Mouse (Mus musculus): ENCODE measurements around the gene Gdf2. TPM values are rescaled to one million over a fixed set of nuclear protein-coding genes. Genes with fewer than 3 reads are reported as not detected.

Gene Gdf2
- total RNA-seq, 2 experiments from 2014 or later: not detected

DNA sequence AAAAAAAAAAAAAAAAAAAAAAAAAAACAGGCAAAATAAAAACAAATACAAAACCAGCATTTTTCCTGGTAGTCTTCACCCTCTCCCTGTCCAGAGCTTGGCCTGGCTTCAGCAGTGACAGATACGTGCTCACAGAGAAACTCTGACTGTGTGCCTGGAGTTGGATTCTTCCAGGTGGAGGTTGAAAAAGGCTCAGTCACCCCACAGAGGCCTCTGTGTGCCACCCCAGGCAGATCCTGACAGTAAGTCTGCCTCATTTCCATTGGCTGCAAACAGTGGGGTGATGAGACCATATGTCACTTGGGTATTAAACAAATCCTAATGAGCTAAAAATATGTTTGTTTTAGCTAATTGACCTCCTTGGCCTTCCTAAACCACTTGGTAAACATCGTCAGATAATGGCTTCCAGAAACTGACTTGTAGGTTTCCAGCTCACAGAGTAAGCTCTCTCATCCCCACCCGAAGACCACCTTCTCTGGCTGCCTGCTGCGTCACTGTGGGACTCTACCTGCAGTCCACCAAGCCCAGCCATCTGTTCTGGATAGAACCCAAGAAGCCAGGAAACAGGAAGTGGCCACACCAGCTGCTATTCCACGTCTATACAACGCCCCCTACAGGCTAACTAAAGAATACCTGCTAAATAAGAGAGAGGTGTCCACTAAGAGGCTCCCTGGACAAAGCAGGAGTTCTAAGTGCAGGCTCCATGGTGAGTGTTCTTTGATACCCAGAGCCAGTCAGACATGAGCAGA is 11.6 kb downstream of the Gdf2 start:
- no peak for ATAC-seq (replicated peaks; ENCODE audit: low FRiP score, poor library complexity, severe bottlenecking)

- no peak for ATAC-seq (replicated peaks; ENCODE audit: low FRiP score, poor library complexity, severe bottlenecking)
Observed at GRCm38 (mm10) chr14:33953761-33954160, 12.9 kb downstream of the Gdf2 start, which contains the start of gene Rbp3. Rbp3 (plus strand) TSS chr14:33954003.

DNA sequence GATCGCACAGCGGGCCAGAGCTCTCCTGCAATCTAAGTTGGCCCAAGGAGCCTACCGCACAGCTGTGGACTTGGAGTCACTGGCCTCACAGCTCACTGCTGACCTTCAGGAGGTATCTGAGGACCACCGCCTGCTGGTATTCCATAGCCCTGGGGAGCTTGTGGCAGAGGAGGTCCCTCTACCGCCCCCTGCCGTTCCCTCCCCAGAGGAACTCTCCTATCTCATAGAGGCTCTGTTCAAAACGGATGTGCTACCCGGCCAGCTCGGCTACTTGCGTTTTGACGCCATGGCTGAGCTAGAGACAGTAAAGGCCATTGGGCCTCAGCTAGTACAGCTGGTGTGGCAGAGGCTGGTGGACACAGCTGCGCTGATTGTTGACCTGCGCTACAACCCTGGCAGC is 15.2 kb downstream of the Gdf2 start:
- ATAC-seq (replicated peaks; ENCODE audit: low FRiP score, poor library complexity, severe bottlenecking): no peak

DNA sequence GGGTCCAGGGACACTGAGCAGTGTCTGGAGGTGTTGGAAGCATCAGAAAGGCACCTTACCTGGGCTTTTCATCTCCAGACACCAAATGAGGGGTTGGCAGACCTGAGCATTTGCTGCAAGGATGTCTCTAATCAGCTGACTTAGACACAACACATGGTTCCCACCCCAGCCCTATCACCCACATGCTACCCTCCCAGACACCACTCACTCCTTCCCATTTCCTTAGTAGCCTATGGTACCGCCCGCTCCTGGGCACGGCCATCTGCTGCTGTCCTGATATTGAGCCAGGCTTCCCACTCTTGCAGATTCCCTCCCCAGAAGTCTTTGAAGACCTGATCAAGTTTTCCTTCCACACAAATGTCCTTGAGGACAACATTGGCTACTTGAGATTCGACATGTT is 17.3 kb downstream of the Gdf2 start:
- ATAC-seq (replicated peaks; ENCODE audit: low FRiP score, poor library complexity, severe bottlenecking): no peak

- no peak for ATAC-seq (replicated peaks; ENCODE audit: low FRiP score, poor library complexity, severe bottlenecking)
Observed at GRCm38 (mm10) chr14:33958841-33959240, 18.0 kb downstream of the Gdf2 start.

DNA sequence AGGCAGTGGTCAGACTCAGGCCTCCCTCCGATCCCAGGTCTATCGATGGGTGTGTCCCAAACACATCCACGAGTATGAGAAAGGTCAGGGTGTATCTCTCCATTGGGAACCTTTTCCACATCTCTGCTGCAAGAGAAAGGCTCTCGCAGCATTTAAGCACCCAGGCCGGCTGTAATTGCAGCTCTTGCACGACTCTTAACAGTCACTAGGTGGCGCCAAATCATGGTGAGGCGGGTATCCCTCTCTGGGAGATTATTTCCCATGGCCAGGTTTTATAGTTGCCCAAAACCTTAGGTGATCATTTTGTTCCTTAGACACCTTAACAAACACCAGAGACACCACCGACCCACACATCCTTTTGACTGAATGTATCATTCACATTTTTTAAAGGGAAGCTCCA is 18.5 kb downstream of the Gdf2 start:
- ATAC-seq (replicated peaks; ENCODE audit: low FRiP score, poor library complexity, severe bottlenecking): no peak

GRCm38 (mm10) chr14:33965675-33966074 is 24.8 kb downstream of the Gdf2 start:
- ATAC-seq (replicated peaks; ENCODE audit: low FRiP score, poor library complexity, severe bottlenecking): no peak

- no peak for ATAC-seq (replicated peaks; ENCODE audit: low FRiP score, poor library complexity, severe bottlenecking)
Observed at GRCm38 (mm10) chr14:33972679-33973078, 31.8 kb downstream of the Gdf2 start.

DNA sequence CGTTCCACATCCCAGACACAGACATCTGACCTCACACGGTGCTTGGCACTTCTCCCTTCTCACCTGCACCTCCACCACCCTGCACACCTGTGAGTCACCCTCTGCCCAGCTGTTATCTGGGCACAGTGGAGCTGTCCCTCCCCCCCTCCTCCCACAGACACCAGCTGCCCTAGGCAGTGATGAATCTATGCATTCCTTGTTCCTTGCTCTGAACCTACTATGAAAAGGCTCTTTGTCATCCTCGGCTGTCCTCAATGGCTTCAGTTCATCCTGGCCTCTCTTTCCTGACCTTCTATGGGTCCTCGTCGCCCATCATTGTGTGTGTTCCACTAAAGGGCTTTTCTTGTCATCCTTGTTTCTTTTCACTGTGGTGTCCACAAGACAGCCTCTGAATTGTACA is 33.9 kb downstream of the Gdf2 start:
- ATAC-seq (replicated peaks; ENCODE audit: low FRiP score, poor library complexity, severe bottlenecking): no peak

- no peak for ATAC-seq (replicated peaks; ENCODE audit: low FRiP score, poor library complexity, severe bottlenecking)
Observed at GRCm38 (mm10) chr14:33977748-33978147, 36.9 kb downstream of the Gdf2 start.

DNA sequence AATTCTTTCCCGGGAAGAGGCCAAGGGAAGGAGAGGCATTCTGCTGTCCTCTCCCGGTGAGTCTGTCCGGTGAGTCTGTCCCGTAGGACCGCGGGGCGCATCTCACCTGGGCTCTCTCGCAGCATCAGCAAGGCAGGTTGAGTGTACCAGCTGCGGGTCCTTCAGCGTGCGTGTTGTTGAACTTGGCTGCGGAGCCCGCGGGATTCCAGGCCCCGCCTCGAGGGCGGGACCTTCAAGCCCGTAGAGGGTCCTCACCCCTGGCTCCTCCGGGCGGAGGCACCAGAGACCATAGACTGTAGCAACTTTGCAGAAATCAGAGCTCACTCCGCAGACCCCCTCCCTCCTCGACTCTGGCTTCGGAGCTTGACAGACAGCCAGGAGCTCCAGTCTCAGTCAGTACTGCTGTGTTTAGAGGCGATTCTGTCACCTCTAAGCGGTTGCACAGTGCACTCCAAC is 37.8 kb downstream of the Gdf2 start, which contains the start of gene Zfp488:
Gene Zfp488, minus strand, starts transcription at position 161 of the 456 bp plus-strand sequence.
- no peak for ATAC-seq (replicated peaks; ENCODE audit: low FRiP score, poor library complexity, severe bottlenecking)

DNA sequence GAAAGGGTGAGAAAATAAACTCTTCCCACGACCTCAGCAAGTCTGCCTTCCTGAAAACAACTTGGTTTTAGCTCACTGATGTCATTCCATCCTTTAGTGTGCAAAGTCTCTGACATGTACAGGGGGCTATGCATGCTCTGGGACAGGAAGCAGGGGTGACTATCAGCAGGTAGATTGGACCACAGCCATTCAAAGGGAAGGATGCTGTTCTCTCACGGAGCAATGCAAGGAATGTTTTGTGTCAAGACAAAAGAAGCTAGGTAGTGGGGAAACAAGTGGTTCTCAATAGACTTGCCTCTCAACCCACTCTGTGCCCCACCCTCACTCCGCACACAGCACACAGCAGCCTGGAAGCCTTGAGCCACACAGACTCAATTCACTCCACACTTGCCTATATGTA is 48.4 kb downstream of the Gdf2 start:
- no peak for ATAC-seq (replicated peaks; ENCODE audit: low FRiP score, poor library complexity, severe bottlenecking)

DNA sequence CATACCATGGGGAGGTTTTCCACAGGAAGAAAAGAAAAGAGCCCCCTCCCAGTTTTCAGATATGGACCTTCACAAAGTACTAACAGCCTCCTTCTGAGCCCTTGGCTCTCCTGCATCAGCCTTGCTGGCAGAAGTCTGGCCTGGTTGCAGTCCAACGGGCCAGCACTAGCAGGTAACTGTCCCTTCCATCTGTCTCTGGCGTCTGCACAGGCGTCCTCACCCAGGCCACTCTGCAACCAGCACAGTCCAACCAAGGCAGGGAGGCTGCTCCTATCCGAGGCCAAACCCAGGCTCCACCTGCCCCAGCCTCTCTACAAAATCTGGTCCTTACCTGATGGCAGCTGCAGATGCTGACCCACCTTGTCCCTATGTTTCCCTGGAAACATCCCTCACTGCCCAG is 51.1 kb downstream of the Gdf2 start:
- no peak for ATAC-seq (replicated peaks; ENCODE audit: low FRiP score, poor library complexity, severe bottlenecking)

- ATAC-seq (replicated peaks; ENCODE audit: low FRiP score, poor library complexity, severe bottlenecking): no peak
Observed at GRCm38 (mm10) chr14:33993051-33993450, 52.2 kb downstream of the Gdf2 start.

- no peak for ATAC-seq (replicated peaks; ENCODE audit: low FRiP score, poor library complexity, severe bottlenecking)
Observed at GRCm38 (mm10) chr14:33993521-33994289, 52.9 kb downstream of the Gdf2 start.

Other genes with a start within 250 kb of the Gdf2 start
- not detected in 2 replicates for gene Gdf10, start 17.5 kb upstream of the Gdf2 start, total RNA-seq (2015; ENCODE audit: low replicate concordance)
- not detected in 2 replicates for gene Gdf10, start 17.5 kb upstream of the Gdf2 start, total RNA-seq (2017; ENCODE audit: low replicate concordance)
- gene Rbp3, start 13.0 kb downstream of the Gdf2 start, total RNA-seq (2015; ENCODE audit: low replicate concordance): not detected in 2 replicates
- not detected in 2 replicates for gene Rbp3, start 13.0 kb downstream of the Gdf2 start, total RNA-seq (2017; ENCODE audit: low replicate concordance)
- not detected in 2 replicates for gene Zfp488, start 37.7 kb downstream of the Gdf2 start, total RNA-seq (2015; ENCODE audit: low replicate concordance)
- 0.14 TPM in 1 of 2 replicates, not detected in the other for gene Zfp488, start 37.7 kb downstream of the Gdf2 start, total RNA-seq (2017; ENCODE audit: low replicate concordance)
- gene Gm30083, start 74.1 kb downstream of the Gdf2 start, total RNA-seq (2015; ENCODE audit: low replicate concordance): not detected in 2 replicates
- gene Gm30083, start 74.1 kb downstream of the Gdf2 start, total RNA-seq (2017; ENCODE audit: low replicate concordance): not detected in 2 replicates
- gene Gm5460, start 75.7 kb downstream of the Gdf2 start, total RNA-seq (2015; ENCODE audit: low replicate concordance): not detected in 2 replicates
- not detected in 2 replicates for gene Gm5460, start 75.7 kb downstream of the Gdf2 start, total RNA-seq (2017; ENCODE audit: low replicate concordance)
- not detected in 2 replicates for gene Antxrl, start 111.7 kb downstream of the Gdf2 start, total RNA-seq (2015; ENCODE audit: low replicate concordance)
- gene Antxrl, start 111.7 kb downstream of the Gdf2 start, total RNA-seq (2017; ENCODE audit: low replicate concordance): not detected in 2 replicates
- gene Anxa8, start 144.9 kb downstream of the Gdf2 start, total RNA-seq (2015; ENCODE audit: low replicate concordance): not detected in 2 replicates
- gene Anxa8, start 144.9 kb downstream of the Gdf2 start, total RNA-seq (2017; ENCODE audit: low replicate concordance): not detected in 2 replicates
- not detected in 2 replicates for gene A630023A22Rik, start 161.7 kb downstream of the Gdf2 start, total RNA-seq (2015; ENCODE audit: low replicate concordance)
- not detected in 2 replicates for gene A630023A22Rik, start 161.7 kb downstream of the Gdf2 start, total RNA-seq (2017; ENCODE audit: low replicate concordance)
- not detected in 2 replicates for gene Npy4r, start 211.4 kb downstream of the Gdf2 start, total RNA-seq (2015; ENCODE audit: low replicate concordance)
- not detected in 2 replicates for gene Npy4r, start 211.4 kb downstream of the Gdf2 start, total RNA-seq (2017; ENCODE audit: low replicate concordance)

Data from erythroblast, adult 5-6 weeks (primary cell).